Mouse (Mus musculus): ENCODE results near the gene Zkscan7. TPM values are rescaled to one million over a fixed set of nuclear protein-coding genes. Genes with fewer than 3 reads are reported as not detected.
A peak's percentile ranks its signal among the peaks of the same experiment; 100 is the strongest.

The Zkscan7 gene
- total and polyA plus RNA-seq, 3 experiments = 2.6 to 5.9 (median 4.7) TPM

DNA sequence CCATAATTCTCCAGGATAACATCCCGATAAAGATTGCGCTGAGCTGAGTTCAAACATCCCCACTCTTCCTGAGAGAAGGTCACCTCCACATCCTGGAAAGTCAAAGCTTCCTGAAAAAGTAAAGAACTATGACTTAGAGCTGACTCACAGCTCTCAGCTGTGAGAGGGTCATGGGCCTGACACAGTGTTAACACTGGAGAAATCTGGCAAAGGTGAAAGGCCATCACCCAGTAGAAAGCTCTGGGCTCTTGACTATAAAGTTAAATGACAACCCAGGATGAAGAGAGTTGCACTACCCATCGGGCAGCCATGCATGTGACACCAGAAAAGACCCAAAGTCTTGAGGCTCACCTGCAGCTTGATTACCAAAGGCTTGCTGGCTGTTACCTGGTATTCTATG lies 28.8 kb upstream of the Zkscan7 start:
- no peak overlapping the region for H3K9ac ChIP-seq (ENCODE audit: low read depth, low read length)
- no peak overlapping the region for H3K4me3 ChIP-seq
- no peak for DNase-seq
- no peaks in the 10 kb centered on the region for H3K27me3 ChIP-seq (ENCODE audit: control insufficient read depth, insufficient read depth, low read length)
- intact Hi-C loops (cut with DNase I) = no loop called here
- 99% methylated on average over 3 of the region's 3 CpGs for WGBS
- H3K79me2 ChIP-seq (replicated peaks; ENCODE audit: control insufficient read depth, insufficient read depth, low read length) = no peaks in the 10 kb centered on the region
- peaks cover 52% of the 10 kb centered on the region for H3K36me3 ChIP-seq (ENCODE audit: control insufficient read depth, insufficient read depth, low read length)
- no peak for TF ChIP-seq EP300 (IDR thresholded peaks at IDR 0.05; ENCODE audit: insufficient read depth, low read depth, low read length)
- no peak for TF ChIP-seq CTCF (IDR thresholded peaks at IDR 0.05)
- TF ChIP-seq POLR2A (IDR thresholded peaks at IDR 0.05; ENCODE audit: insufficient read depth, low read depth, low read length) = no peak
- no peak overlapping the region for H3K27ac ChIP-seq
- peaks cover 1% of the 10 kb centered on the region; the same call in 1 of the 2 replicates for H3K4me1 ChIP-seq (ENCODE audit: control insufficient read depth, insufficient read depth, low read length)

DNA sequence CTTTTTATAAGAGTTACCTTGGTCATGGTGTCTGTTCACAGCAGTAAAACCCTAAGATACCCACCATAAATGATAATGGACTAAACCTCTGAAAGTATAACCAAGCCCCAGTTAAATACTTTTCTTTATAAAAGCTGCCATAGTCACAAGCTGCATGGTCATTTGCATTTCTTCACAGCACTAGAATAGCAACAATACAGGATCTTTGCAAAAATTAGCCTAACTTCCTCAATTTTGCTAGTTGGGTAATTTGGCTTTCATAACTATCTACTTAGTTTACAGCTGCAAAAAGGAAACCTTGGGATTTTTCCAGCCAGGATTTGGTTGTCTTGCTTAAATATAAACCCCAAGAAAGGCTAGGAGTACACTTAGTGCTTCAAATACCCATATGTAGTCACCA lies 24.7 kb upstream of the Zkscan7 start:
- H3K9ac ChIP-seq (ENCODE audit: low read depth, low read length) = no peak overlapping the region
- no peak overlapping the region for H3K27ac ChIP-seq
- H3K36me3 ChIP-seq (ENCODE audit: control insufficient read depth, insufficient read depth, low read length) = peaks cover 34% of the 10 kb centered on the region
- H3K4me1 ChIP-seq (ENCODE audit: control insufficient read depth, insufficient read depth, low read length) = peaks cover 2% of the 10 kb centered on the region
- peaks cover 4% of the 10 kb centered on the region for H3K79me2 ChIP-seq (replicated peaks; ENCODE audit: control insufficient read depth, insufficient read depth, low read length)
- H3K27me3 ChIP-seq (ENCODE audit: control insufficient read depth, insufficient read depth, low read length) = no peaks in the 10 kb centered on the region
- TF ChIP-seq CTCF (IDR thresholded peaks at IDR 0.05) = no peak
- no peak for TF ChIP-seq POLR2A (IDR thresholded peaks at IDR 0.05; ENCODE audit: insufficient read depth, low read depth, low read length)
- no peak for TF ChIP-seq EP300 (IDR thresholded peaks at IDR 0.05; ENCODE audit: insufficient read depth, low read depth, low read length)
- H3K4me3 ChIP-seq = no peak overlapping the region
- DNase-seq = no peak
- intact Hi-C loops (cut with DNase I) = loop anchor here (5.0 kb wide), 1 partner anchor 92 kb away; the partner anchor contains the start of genes 1110059G10Rik and Kif15

DNA sequence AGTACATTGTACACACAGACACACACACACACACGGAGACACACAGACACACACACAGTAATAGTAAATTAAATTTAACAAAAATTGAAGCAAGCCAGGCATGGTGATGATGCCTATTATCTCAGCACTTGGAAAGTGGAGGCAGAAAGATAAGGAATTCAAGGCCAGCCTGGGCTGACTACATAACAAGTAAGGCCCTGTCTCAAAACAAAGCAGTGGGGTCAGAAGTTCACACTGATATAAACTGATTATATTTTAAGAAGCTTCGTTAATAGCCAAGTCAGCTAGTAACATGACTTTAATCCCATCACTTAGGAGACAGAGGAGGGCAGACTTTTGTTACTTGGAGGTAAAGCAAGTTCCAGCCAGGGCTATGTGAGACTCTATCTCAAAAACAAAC lies 21.8 kb upstream of the Zkscan7 start:
- 24% methylated on average over 2 of the region's 2 CpGs for WGBS
- intact Hi-C loops (cut with DNase I) = loop anchor here (5.0 kb wide), 1 partner anchor 89 kb away; the partner anchor contains the start of genes 1110059G10Rik and Kif15
- Histone ChIP-seq H3K27ac (peak overlapping the region; percentile 92), H3K36me3 (ENCODE audit: control insufficient read depth, insufficient read depth, low read length) (peaks cover 17% of the 10 kb centered on the region), H3K4me3 (no peak overlapping the region; the same call in 1 of the 2 replicates), H3K27me3 (ENCODE audit: control insufficient read depth, insufficient read depth, low read length) (no peaks in the 10 kb centered on the region), H3K4me1 (ENCODE audit: control insufficient read depth, insufficient read depth, low read length) (peaks cover 2% of the 10 kb centered on the region), H3K79me2 (replicated peaks; ENCODE audit: control insufficient read depth, insufficient read depth, low read length) (peaks cover 4% of the 10 kb centered on the region), H3K9ac (ENCODE audit: low read depth, low read length) (no peak overlapping the region)
- TF ChIP-seq POLR2A (IDR thresholded peaks at IDR 0.05; ENCODE audit: insufficient read depth, low read depth, low read length) (no peak), CTCF (IDR thresholded peaks at IDR 0.05) (no peak), EP300 (IDR thresholded peaks at IDR 0.05; ENCODE audit: insufficient read depth, low read depth, low read length) (no peak)
- no peak for DNase-seq

GRCm38 (mm10) chr9:122864848-122865247 lies 20.6 kb upstream of the Zkscan7 start:
- Histone ChIP-seq H3K79me2 (replicated peaks; ENCODE audit: control insufficient read depth, insufficient read depth, low read length) (peaks cover 4% of the 10 kb centered on the region), H3K36me3 (ENCODE audit: control insufficient read depth, insufficient read depth, low read length) (peaks cover 17% of the 10 kb centered on the region), H3K27me3 (ENCODE audit: control insufficient read depth, insufficient read depth, low read length) (no peaks in the 10 kb centered on the region), H3K9ac (ENCODE audit: low read depth, low read length) (peak overlapping the region; percentile 16), H3K27ac (peak overlapping the region; percentile 92), H3K4me1 (ENCODE audit: control insufficient read depth, insufficient read depth, low read length) (peaks cover 2% of the 10 kb centered on the region), H3K4me3 (peak overlapping the region; percentile 68)
- 33% methylated on average over 3 of the region's 3 CpGs for WGBS
- intact Hi-C loops (cut with DNase I) = loop anchor here (5.0 kb wide), 2 partner anchors 57 to 87 kb away; partner anchors contain the start of genes 1110059G10Rik, Kif15 and Zfp105
- TF ChIP-seq EP300 (IDR thresholded peaks at IDR 0.05; ENCODE audit: insufficient read depth, low read depth, low read length) (no peak), POLR2A (IDR thresholded peaks at IDR 0.05; ENCODE audit: insufficient read depth, low read depth, low read length) (no peak), CTCF (IDR thresholded peaks at IDR 0.05) (no peak)
- no peak for DNase-seq

- no peaks in the 10 kb centered on the region for H3K27me3 ChIP-seq (ENCODE audit: control insufficient read depth, insufficient read depth, low read length)
- H3K27ac ChIP-seq = peak within 1 kb of the TSS; percentile 92
- WGBS = under 1% methylated on average over 34 of the region's 34 CpGs
- H3K9ac ChIP-seq (ENCODE audit: low read depth, low read length) = peak within 1 kb of the TSS; percentile 96
- no peak for TF ChIP-seq EP300 (IDR thresholded peaks at IDR 0.05; ENCODE audit: insufficient read depth, low read depth, low read length)
- no peak for TF ChIP-seq CTCF (IDR thresholded peaks at IDR 0.05)
- TF ChIP-seq POLR2A (IDR thresholded peaks at IDR 0.05; ENCODE audit: insufficient read depth, low read depth, low read length) = peak; percentile 71; the same call in 1 of the 2 replicates
- H3K4me1 ChIP-seq (ENCODE audit: control insufficient read depth, insufficient read depth, low read length) = peaks cover 2% of the 10 kb centered on the region
- intact Hi-C loops (cut with DNase I) = loop anchor here (2.0 to 5.0 kb wide), 2 partner anchors 21 to 57 kb away; partner anchors contain the start of gene Zfp105
- H3K4me3 ChIP-seq = peak within 1 kb of the TSS; percentile 68
- peaks cover 4% of the 10 kb centered on the region for H3K79me2 ChIP-seq (replicated peaks; ENCODE audit: control insufficient read depth, insufficient read depth, low read length)
- peak; percentile 82 to 87 for DNase-seq
- peaks cover 16% of the 10 kb centered on the region for H3K36me3 ChIP-seq (ENCODE audit: control insufficient read depth, insufficient read depth, low read length)
Measured at GRCm38 (mm10) chr9:122865697-122866166, 19.8 kb upstream of the Zkscan7 start, which contains the start of gene Zfp445. Gene Zfp445, minus strand, starts transcription at chr9:122866006.

GRCm38 (mm10) chr9:122866192-122866591 lies 19.3 kb upstream of the Zkscan7 start:
- no peak for DNase-seq
- Histone ChIP-seq H3K27ac (peak overlapping the region; percentile 92), H3K27me3 (ENCODE audit: control insufficient read depth, insufficient read depth, low read length) (no peaks in the 10 kb centered on the region), H3K4me1 (ENCODE audit: control insufficient read depth, insufficient read depth, low read length) (peaks cover 2% of the 10 kb centered on the region), H3K79me2 (replicated peaks; ENCODE audit: control insufficient read depth, insufficient read depth, low read length) (peaks cover 4% of the 10 kb centered on the region), H3K36me3 (ENCODE audit: control insufficient read depth, insufficient read depth, low read length) (peaks cover 13% of the 10 kb centered on the region), H3K4me3 (peak overlapping the region; percentile 68), H3K9ac (ENCODE audit: low read depth, low read length) (peak overlapping the region; percentile 32; the same call in 1 of the 2 replicates)
- WGBS = 62% methylated on average over 4 of the region's 4 CpGs
- TF ChIP-seq EP300 (IDR thresholded peaks at IDR 0.05; ENCODE audit: insufficient read depth, low read depth, low read length) (no peak), CTCF (IDR thresholded peaks at IDR 0.05) (no peak), POLR2A (IDR thresholded peaks at IDR 0.05; ENCODE audit: insufficient read depth, low read depth, low read length) (no peak)
- intact Hi-C loops (cut with DNase I) = loop anchor here (2.0 to 5.0 kb wide), 2 partner anchors 21 to 56 kb away; partner anchors contain the start of gene Zfp105

Measured in heart, adult 2 months (tissue).